Mouse (Mus musculus): ENCODE data around the gene Pgd.

Gene Pgd

DNA sequence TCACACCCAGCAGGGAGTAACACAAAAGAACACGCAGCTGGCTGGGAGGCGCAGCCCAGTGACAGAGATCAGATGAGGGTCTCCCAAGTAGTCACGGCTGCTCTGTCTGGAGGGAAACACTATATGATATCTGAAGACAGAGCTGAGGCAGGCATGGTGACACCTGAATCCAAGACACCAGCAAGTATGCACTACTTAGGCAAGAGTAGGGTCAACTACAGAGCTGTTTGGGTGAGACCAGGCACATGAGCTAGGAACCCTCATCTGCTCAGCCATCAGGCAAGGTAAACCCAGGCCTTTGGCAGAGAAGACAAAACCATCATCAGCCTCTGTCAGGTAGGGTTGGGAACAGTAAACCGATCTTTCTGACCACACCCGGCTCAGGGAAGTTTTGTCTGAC is 33.2 kb downstream of the Pgd start:
- WGBS: 90% methylated on average over 5 of the region's 5 CpGs

- 86% methylated on average over 21 of the region's 21 CpGs for WGBS
Measured at GRCm38 (mm10) chr4:149131789-149132565, 34.6 kb downstream of the Pgd start.

DNA sequence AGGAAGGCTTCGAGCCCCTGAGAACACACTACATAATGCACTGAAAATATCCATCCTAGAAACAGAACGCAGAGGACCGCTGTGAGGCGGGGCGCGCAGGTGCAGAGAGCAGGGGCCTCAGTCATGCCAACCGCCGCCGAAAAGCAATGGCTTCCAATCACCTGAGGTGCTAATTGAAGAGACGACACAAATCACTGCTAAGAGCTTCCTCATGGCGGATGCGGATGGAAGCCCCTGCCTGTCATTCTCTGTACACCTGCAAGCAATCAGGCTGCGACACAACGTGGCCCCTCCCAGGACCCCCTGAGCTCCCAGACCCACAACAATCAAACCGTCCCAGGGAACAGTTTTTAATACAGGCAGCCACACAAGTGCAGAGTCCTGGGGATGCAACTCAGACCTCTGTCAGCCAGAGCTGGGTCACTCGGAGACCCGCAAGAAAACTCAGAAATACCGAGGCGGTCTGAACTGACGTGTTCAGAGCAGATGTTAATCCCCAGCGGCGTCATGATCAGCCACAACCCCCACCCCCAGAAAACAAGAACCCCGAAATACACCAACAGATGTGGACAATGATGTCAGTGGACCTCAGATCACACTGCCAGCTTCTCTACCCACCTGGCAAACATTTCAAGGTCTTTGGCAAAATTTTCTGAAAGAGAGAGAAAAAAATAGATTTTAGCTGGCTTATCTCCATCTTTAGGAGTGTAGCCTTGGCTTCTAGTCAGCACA is 35.4 kb downstream of the Pgd start:
- WGBS: 85% methylated on average over 23 of the region's 23 CpGs

DNA sequence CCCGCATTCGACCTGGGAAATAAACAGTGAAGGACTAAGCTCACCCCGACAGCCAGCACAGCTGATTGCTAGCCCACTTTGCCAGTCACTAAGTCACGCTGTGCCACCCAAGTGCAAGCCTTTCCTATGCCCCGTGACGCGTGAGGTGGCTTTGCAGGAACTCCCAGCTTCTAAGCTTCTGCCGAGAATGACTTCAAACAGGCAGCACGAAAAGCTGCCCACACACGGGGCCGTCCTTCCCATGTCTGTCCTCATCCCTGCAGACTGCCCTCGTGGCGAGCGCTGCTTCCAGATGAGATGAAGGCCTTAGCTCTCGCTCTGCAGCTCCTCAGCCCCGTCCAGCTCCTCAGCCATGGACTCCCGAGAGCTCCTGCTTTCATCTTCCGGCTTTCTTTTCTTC is 38.1 kb downstream of the Pgd start:
- 71% methylated on average over 18 of the region's 18 CpGs for WGBS

DNA sequence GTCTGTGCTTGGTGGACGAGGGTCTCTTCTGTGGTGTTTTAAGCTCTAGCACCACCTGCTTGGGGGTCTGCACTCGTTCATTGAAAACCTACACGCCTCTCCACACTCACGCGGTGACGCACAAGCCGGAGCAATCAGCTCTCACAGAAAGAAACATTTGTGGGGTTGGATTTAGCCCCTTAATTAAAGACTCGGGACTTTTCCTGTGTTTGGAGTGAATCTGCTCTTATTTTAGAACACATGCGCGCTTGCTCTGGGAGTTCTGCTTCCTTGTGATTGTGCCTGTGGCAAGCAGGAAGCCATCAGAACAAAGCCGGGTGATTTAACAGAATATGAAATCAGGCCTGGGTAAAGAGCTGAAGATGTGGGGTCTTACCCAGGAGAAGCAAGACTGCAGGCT is 39.9 kb downstream of the Pgd start, which contains the start of gene Cort:
Gene Cort, minus strand, starts transcription at position 101 of the 400 bp plus-strand sequence.
- WGBS: 54% methylated on average over 11 of the region's 11 CpGs

- 75% methylated on average over 6 of the region's 6 CpGs for WGBS
Measured at GRCm38 (mm10) chr4:149126115-149126509, 40.5 kb downstream of the Pgd start.

- WGBS: 58% methylated on average over 11 of the region's 11 CpGs
Measured at GRCm38 (mm10) chr4:149125341-149126114, 41.0 kb downstream of the Pgd start.

- WGBS: 69% methylated on average over 5 of the region's 5 CpGs
Measured at GRCm38 (mm10) chr4:149123432-149123831, 43.1 kb downstream of the Pgd start.

- 78% methylated on average over 12 of the region's 12 CpGs for WGBS
Measured at GRCm38 (mm10) chr4:149119978-149120562, 46.5 kb downstream of the Pgd start.

- WGBS: under 1% methylated on average over 35 of the region's 35 CpGs
Measured at GRCm38 (mm10) chr4:149103875-149104561, 62.6 kb downstream of the Pgd start, which contains the start of gene Dffa. Gene Dffa, plus strand, starts transcription at chr4:149104146.

DNA sequence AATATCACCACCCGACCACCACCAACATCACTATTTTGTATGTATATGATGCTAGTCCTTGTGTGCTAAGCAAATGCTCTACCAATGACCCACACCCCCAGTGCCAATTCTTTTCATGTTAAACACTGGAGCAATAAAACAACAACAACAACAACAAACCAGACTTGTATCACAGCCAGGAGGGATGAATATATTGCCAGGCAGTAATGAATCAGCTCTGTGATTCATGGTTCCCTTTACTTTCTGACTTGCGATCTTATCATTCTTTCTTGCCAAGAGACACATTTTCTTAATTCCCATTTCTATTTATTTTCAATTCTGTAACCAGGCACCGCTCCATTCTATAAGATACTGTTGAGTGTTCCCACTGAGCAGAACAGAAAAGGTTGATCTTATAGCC is 65.1 kb downstream of the Pgd start:
- 70% methylated on average over 3 of the region's 3 CpGs for WGBS

GRCm38 (mm10) chr4:149100449-149100848 is 66.1 kb downstream of the Pgd start:
- WGBS: 84% methylated on average over 12 of the region's 12 CpGs
